Mouse (Mus musculus) hindbrain, embryonic 11.5 days (tissue): ENCODE data around the gene Rsph1. TPM values are rescaled to one million over a fixed set of nuclear protein-coding genes. Genes with fewer than 3 reads are reported as not detected.

Experiments
- ATAC-seq: fragments of 200-750 bp; cut with Nextera tagmentation; 2 replicates; pipeline ENCODE4 v1.8.0; 2017; ENCODE audit warnings: mild to moderate bottlenecking, moderate TSS enrichment, moderate library complexity; ENCODE audit not compliant: low FRiP score
- DNase-seq: peaks from one replicate; pipeline ENCODE4 v3.0.0-alpha.2; 2015; ENCODE audit warnings: low spot score
- H3K27ac ChIP-seq: fragments of 300-500 bp; sonication (generic); 2 replicates; pipeline ENCODE4 v1.5.1; 2014; ENCODE audit warnings: mild to moderate bottlenecking, low read depth, low read length
- H3K27me3 ChIP-seq: fragments of 300-500 bp; sonication (generic); 2 replicates; pipeline ENCODE4 v1.6.1; 2014; ENCODE audit warnings: mild to moderate bottlenecking, low read length, moderate library complexity, mixed read lengths; ENCODE audit not compliant: control insufficient read depth, insufficient read depth
- H3K36me3 ChIP-seq: fragments of 300-500 bp; sonication (generic); 2 replicates; pipeline ENCODE4 v1.6.1; 2014; ENCODE audit warnings: mild to moderate bottlenecking, low read length, moderate library complexity, mixed read lengths; ENCODE audit not compliant: control insufficient read depth, insufficient read depth
- H3K4me1 ChIP-seq: fragments of 300-500 bp; sonication (generic); replicated peaks from 2 replicates; pipeline ENCODE4 v1.6.1; 2014; ENCODE audit warnings: low read length, mixed read lengths; ENCODE audit not compliant: control insufficient read depth, insufficient read depth
- H3K4me2 ChIP-seq: fragments of 300-500 bp; sonication (generic); replicated peaks from 2 replicates; pipeline ENCODE4 v1.6.1; 2014; ENCODE audit warnings: mild to moderate bottlenecking, low read depth, low read length
- H3K4me3 ChIP-seq: fragments of 300-500 bp; sonication (generic); 2 replicates; pipeline ENCODE4 v1.5.1; 2014; ENCODE audit warnings: low read depth, low read length
- H3K9ac ChIP-seq: fragments of 300-500 bp; sonication (generic); 2 replicates; pipeline ENCODE4 v1.6.1; 2014; ENCODE audit warnings: low read depth, low read length
- H3K9me3 ChIP-seq: fragments of 300-500 bp; sonication (generic); 2 replicates; pipeline ENCODE4 v1.6.1; 2016; ENCODE audit warnings: low read length; ENCODE audit not compliant: control insufficient read depth
- WGBS: fragments of 180-500 bp; shearing (Covaris S2); extraction: QIAGEN DNeasy Blood & Tissue Kit; methylation state at CpG from one replicate; pipeline ENCODE4 v1.1.7; 2014; 5-methylcytosine and 5-hydroxymethylcytosine counted together
- polyA plus RNA-seq: library from polyadenylated mRNA; unstranded; fragments of >200 nt; fragmentation: Nextera tagmentation; extraction: Ambion mirVana; gene quantifications from 2 replicates; pipeline ENCODE4 v1.2.1, GENCODE M21; 2014

Rsph1 gene
- polyA plus RNA-seq, 1 experiment from 2014 or later, result 5.1 TPM

GRCm38 (mm10) chr17:31266321-31266950, 10.7 kb downstream of the Rsph1 start:
- Histone ChIP-seq H3K9ac (no peak overlapping the region), H3K4me3 (no peak overlapping the region), H3K36me3 (no peaks in the 10 kb centered on the region), H3K27me3 (no peaks in the 10 kb centered on the region), H3K9me3 (no peaks in the 10 kb centered on the region), H3K4me2 (no peak overlapping the region), H3K27ac (no peak overlapping the region), H3K4me1 (no peaks in the 10 kb centered on the region)
- no peak for ATAC-seq
- whole genome bisulfite sequencing, result 91% methylated on average over 7 of the region's 7 CpGs
- no peak for DNase-seq

DNA sequence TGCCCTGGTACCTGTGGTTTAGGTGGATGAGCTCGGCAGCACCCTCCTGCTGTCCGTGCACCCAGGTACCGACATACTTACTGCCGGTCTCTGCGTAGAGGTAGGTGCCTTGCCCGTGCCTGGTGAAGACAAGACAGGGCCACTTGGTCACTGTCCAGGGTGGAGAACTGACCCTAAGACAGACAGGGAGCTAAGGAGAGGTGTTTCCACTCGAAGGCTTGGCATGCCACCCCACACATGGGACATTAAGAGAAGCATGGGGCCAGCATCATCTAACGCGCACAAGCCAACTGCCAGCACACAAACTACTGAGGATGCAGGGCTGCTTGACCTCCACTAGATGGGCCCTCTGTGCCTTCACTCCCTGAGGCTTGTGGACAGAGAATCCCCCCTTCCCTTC, 11.4 kb downstream of the Rsph1 start:
- no peak overlapping the region for H3K4me2 ChIP-seq
- H3K27me3 ChIP-seq, result no peaks in the 10 kb centered on the region
- H3K4me3 ChIP-seq, result no peak overlapping the region
- H3K9me3 ChIP-seq, result no peaks in the 10 kb centered on the region
- DNase-seq, result no peak
- no peak for ATAC-seq
- H3K4me1 ChIP-seq, result no peaks in the 10 kb centered on the region
- H3K9ac ChIP-seq, result no peak overlapping the region
- WGBS, result 93% methylated on average over 9 of the region's 9 CpGs
- no peaks in the 10 kb centered on the region for H3K36me3 ChIP-seq
- no peak overlapping the region for H3K27ac ChIP-seq

- H3K27ac ChIP-seq, result no peak overlapping the region
- H3K4me2 ChIP-seq, result no peak overlapping the region
- DNase-seq, result no peak
- no peaks in the 10 kb centered on the region for H3K27me3 ChIP-seq
- no peak overlapping the region for H3K4me3 ChIP-seq
- H3K9me3 ChIP-seq, result no peaks in the 10 kb centered on the region
- no peaks in the 10 kb centered on the region for H3K36me3 ChIP-seq
- no peak for ATAC-seq
- 15% methylated on average over 3 of the region's 3 CpGs for WGBS
- no peak overlapping the region for H3K9ac ChIP-seq
- H3K4me1 ChIP-seq, result no peaks in the 10 kb centered on the region
Observed at GRCm38 (mm10) chr17:31265171-31265572, 12.0 kb downstream of the Rsph1 start.

DNA sequence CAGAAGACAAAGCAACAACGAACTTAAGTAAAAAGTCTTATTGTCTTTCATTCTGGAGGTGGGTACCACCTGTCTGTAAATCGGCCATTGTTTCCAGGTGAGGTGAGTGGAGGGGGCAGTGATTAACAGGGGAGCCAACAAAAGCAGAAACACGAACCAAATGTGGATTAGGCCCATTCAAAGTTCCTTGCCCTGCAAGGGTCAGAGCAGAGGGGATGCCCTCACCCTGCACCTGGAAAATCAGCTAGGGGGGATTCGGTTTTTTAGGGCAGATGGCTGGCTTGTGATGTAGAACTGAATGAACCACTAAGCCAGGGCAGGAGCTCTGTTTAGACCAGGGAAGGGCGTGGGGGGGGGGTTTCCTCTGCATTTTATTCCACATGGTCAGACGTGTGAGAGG, 12.8 kb downstream of the Rsph1 start:
- no peak overlapping the region for H3K4me2 ChIP-seq
- H3K9me3 ChIP-seq, result no peaks in the 10 kb centered on the region
- H3K4me1 ChIP-seq, result no peaks in the 10 kb centered on the region
- ATAC-seq (no peak), DNase-seq (no peak)
- no peaks in the 10 kb centered on the region for H3K36me3 ChIP-seq
- no peak overlapping the region for H3K4me3 ChIP-seq
- no peak overlapping the region for H3K9ac ChIP-seq
- 55% methylated on average over 6 of the region's 6 CpGs for WGBS
- no peak overlapping the region for H3K27ac ChIP-seq
- H3K27me3 ChIP-seq, result no peaks in the 10 kb centered on the region

- ATAC-seq (no peak), DNase-seq (no peak)
- no peaks in the 10 kb centered on the region for H3K36me3 ChIP-seq
- no peaks in the 10 kb centered on the region for H3K9me3 ChIP-seq
- no peaks in the 10 kb centered on the region for H3K4me1 ChIP-seq
- no peak overlapping the region for H3K9ac ChIP-seq
- H3K27ac ChIP-seq, result no peak overlapping the region
- no peaks in the 10 kb centered on the region for H3K27me3 ChIP-seq
- H3K4me2 ChIP-seq, result no peak overlapping the region
- H3K4me3 ChIP-seq, result no peak overlapping the region
- 85% methylated on average over 5 of the region's 5 CpGs for WGBS
Observed at GRCm38 (mm10) chr17:31263770-31264169, 13.4 kb downstream of the Rsph1 start.

GRCm38 (mm10) chr17:31262715-31263114, 14.5 kb downstream of the Rsph1 start:
- no peaks in the 10 kb centered on the region for H3K4me1 ChIP-seq
- DNase-seq (no peak), ATAC-seq (no peak)
- H3K36me3 ChIP-seq, result no peaks in the 10 kb centered on the region
- no peak overlapping the region for H3K27ac ChIP-seq
- H3K27me3 ChIP-seq, result no peaks in the 10 kb centered on the region
- no peak overlapping the region for H3K9ac ChIP-seq
- no peaks in the 10 kb centered on the region for H3K9me3 ChIP-seq
- no peak overlapping the region for H3K4me2 ChIP-seq
- no peak overlapping the region for H3K4me3 ChIP-seq
- 71% methylated on average over 5 of the region's 5 CpGs for whole genome bisulfite sequencing

- ATAC-seq, result no peak
- Histone ChIP-seq H3K36me3 (no peaks in the 10 kb centered on the region), H3K27ac (no peak overlapping the region), H3K9me3 (no peaks in the 10 kb centered on the region), H3K27me3 (no peaks in the 10 kb centered on the region), H3K9ac (no peak overlapping the region), H3K4me1 (no peaks in the 10 kb centered on the region), H3K4me2 (no peak overlapping the region), H3K4me3 (no peak overlapping the region)
- WGBS, result 83% methylated on average over 6 of the region's 6 CpGs
- DNase-seq, result no peak
Observed at GRCm38 (mm10) chr17:31261352-31261751, 15.8 kb downstream of the Rsph1 start.

GRCm38 (mm10) chr17:31260430-31260829, 16.8 kb downstream of the Rsph1 start:
- no peak for ATAC-seq
- H3K27ac ChIP-seq, result no peak overlapping the region
- 92% methylated on average over 7 of the region's 7 CpGs for WGBS
- DNase-seq, result no peak
- no peak overlapping the region for H3K4me3 ChIP-seq
- no peak overlapping the region for H3K9ac ChIP-seq
- H3K4me1 ChIP-seq, result no peaks in the 10 kb centered on the region
- no peaks in the 10 kb centered on the region for H3K9me3 ChIP-seq
- H3K27me3 ChIP-seq, result no peaks in the 10 kb centered on the region
- no peaks in the 10 kb centered on the region for H3K36me3 ChIP-seq
- H3K4me2 ChIP-seq, result no peak overlapping the region

GRCm38 (mm10) chr17:31259825-31260224, 17.4 kb downstream of the Rsph1 start:
- no peak for ATAC-seq
- H3K9ac ChIP-seq, result no peak overlapping the region
- no peak overlapping the region for H3K27ac ChIP-seq
- no peak overlapping the region for H3K4me2 ChIP-seq
- H3K4me3 ChIP-seq, result no peak overlapping the region
- 76% methylated on average over 4 of the region's 4 CpGs for WGBS
- H3K36me3 ChIP-seq, result no peaks in the 10 kb centered on the region
- H3K9me3 ChIP-seq, result no peaks in the 10 kb centered on the region
- H3K27me3 ChIP-seq, result no peaks in the 10 kb centered on the region
- H3K4me1 ChIP-seq, result no peaks in the 10 kb centered on the region
- no peak for DNase-seq
